Mouse (Mus musculus): Measurements from ENCODE around the gene Cgrrf1. TPM values are rescaled to one million over a fixed set of nuclear protein-coding genes. Genes with fewer than 3 reads are reported as not detected.
A peak's percentile ranks its signal among the peaks of the same experiment; 100 is the strongest.

Gene Cgrrf1
- polyA plus RNA-seq (2015; fragmentation: Nextera tagmentation; extraction: Ambion mirVana), result 17.9 and 20.1 TPM in 2 replicates

DNA sequence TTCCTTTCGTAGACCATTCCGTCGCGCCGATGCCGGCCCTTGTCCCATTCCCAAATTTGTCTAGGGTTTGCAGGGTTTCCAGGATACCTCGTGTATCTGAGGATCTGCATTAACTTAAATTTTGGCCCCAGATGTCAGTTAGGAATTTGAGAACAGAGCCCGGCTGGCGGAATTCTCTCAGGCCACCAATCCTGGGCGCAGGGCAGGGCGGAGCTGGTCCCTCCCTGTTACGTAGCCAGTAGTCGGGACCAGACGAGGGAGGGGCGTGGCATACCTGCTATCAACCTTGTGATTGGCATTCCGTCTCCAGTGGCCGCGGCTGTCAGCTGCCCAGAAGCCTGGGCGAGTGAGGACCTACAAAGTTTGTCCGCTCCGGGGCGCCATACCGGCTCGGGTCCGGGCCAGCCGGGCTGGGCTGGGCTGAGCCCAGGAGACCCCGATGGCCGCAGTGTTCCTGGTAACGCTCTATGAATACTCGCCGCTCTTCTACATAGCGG is at the start of gene Cgrrf1:
Cgrrf1 (plus strand) TSS at position 289 of the 497 bp plus-strand sequence.
- Histone ChIP-seq H3K27me3 (replicated peaks) (0 out of 2 replicates have a peak, but pooled peaks cover 3% of the 10 kb centered on the region), H3K4me1 (peaks cover 17% of the 10 kb centered on the region), H3K27ac (no peak within 1 kb of the TSS), H3K4me3 (peak within 1 kb of the TSS; percentile 61), H3K4me2 (peak within 1 kb of the TSS; percentile 91), H3K36me3 (replicated peaks) (no peaks in the 10 kb centered on the region), H3K9ac (peak within 1 kb of the TSS; percentile 56), H3K9me3 (no peaks in the 10 kb centered on the region)
- peak; percentile 98 for ATAC-seq (replicated peaks)
- WGBS, result under 1% methylated on average over 32 of the region's 32 CpGs

DNA sequence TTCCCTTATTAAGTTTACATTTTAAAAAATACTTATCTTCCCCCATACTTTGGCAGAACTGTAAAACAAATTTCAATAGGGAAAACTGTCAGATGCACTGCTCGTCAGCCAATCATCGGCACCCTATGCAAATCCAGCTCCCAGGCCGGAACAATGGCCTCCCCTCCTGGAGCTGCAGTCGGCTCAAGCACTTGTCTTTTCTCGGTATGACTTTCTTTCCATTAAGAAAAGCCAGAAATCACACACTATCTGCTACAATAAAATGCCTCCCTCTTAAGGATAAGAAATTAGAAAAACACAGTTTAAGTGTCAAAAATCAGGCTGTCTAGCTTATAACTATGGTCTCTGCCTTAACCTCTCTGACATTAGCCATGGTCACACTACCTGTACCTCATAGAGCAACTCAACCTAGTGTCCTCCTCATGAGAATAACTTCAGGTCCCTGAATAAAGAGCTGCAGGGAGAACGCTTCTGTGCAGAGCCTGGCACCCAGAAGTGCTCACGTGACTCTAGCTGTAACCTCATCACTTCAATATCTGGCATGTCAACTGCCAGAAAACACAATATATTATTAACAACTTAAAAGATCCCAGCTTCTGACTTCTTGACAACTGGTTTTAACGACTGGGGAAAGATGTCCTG is 49.6 kb upstream of the Cgrrf1 start:
- no peaks in the 10 kb centered on the region for H3K9me3 ChIP-seq
- no peak overlapping the region for H3K4me2 ChIP-seq
- no peaks in the 10 kb centered on the region for H3K27me3 ChIP-seq (replicated peaks)
- H3K36me3 ChIP-seq (replicated peaks), result peaks cover 27% of the 10 kb centered on the region
- WGBS, result 83% methylated on average over 8 of the region's 8 CpGs
- H3K27ac ChIP-seq, result no peak overlapping the region
- no peak for ATAC-seq (replicated peaks)
- no peak overlapping the region for H3K4me3 ChIP-seq
- no peak overlapping the region for H3K9ac ChIP-seq
- peaks cover 16% of the 10 kb centered on the region for H3K4me1 ChIP-seq

DNA sequence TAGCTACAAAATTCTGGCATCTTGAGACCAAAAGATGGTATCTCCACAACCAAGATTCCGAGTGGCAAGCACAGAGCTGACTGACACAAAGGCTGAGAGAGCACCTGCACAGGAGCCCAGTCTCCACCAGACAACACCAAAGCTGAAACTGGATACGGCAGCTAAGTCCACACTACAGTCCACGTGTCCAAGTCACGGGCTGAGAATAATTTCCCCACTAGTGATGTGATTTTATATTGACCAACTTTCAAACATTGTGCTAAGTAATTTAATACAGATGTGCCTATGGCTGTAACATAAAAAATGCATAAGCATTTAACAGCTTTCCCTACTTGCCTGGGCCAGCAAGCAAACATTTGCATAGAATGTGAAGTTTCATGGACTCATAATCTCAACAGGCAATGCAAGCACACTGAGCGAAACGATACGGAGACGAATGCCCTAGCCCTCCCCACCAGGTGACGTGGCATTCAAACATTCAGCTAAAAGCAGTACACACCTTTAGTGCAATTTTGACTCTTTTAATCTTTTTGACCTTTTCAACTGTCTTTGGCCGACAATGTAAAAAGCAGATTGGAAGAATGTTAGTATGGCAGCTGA is 48.5 kb upstream of the Cgrrf1 start:
- H3K9me3 ChIP-seq, result no peaks in the 10 kb centered on the region
- peaks cover 18% of the 10 kb centered on the region for H3K4me1 ChIP-seq
- no peak overlapping the region for H3K4me2 ChIP-seq
- H3K36me3 ChIP-seq (replicated peaks), result peaks cover 18% of the 10 kb centered on the region
- H3K4me3 ChIP-seq, result no peak overlapping the region
- ATAC-seq (replicated peaks), result no peak
- no peaks in the 10 kb centered on the region for H3K27me3 ChIP-seq (replicated peaks)
- no peak overlapping the region for H3K9ac ChIP-seq
- no peak overlapping the region for H3K27ac ChIP-seq
- WGBS, result 95% methylated on average over 10 of the region's 10 CpGs

DNA sequence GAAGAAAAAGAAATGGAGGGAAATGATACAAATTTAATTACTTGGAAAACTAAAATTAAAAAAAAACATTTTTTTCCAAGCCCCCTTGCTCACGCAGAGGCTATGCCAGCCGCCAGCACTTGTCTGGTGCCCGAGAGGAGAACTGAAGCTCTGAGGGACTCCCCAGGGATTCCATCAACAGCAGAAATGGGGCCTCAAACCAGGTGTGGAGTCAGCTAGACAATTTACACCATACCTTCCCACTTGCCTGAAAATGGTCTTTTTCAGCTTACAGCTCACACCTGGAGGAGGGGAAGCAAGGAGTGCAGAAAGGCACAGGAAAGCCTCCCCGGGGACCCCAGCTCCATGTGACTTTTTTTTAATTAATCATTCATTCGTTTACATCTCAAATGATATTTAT is 46.7 kb upstream of the Cgrrf1 start:
- 77% methylated on average over 5 of the region's 5 CpGs for WGBS
- Histone ChIP-seq H3K9me3 (no peaks in the 10 kb centered on the region), H3K36me3 (replicated peaks) (0 out of 2 replicates have a peak, but pooled peaks cover 2% of the 10 kb centered on the region), H3K27ac (no peak overlapping the region), H3K4me1 (peaks cover 19% of the 10 kb centered on the region), H3K4me2 (no peak overlapping the region), H3K4me3 (no peak overlapping the region), H3K27me3 (replicated peaks) (no peaks in the 10 kb centered on the region), H3K9ac (no peak overlapping the region)
- ATAC-seq (replicated peaks), result no peak

GRCm38 (mm10) chr14:46787454-46787786 is 44.5 kb upstream of the Cgrrf1 start:
- Histone ChIP-seq H3K27ac (peak overlapping the region; percentile 99), H3K4me1 (peaks cover 19% of the 10 kb centered on the region), H3K4me2 (peak overlapping the region; percentile 69), H3K4me3 (peak overlapping the region; percentile 99), H3K36me3 (replicated peaks) (no peaks in the 10 kb centered on the region), H3K9me3 (no peaks in the 10 kb centered on the region), H3K27me3 (replicated peaks) (no peaks in the 10 kb centered on the region), H3K9ac (peak overlapping the region; percentile 99)
- under 1% methylated on average over 11 of the region's 11 CpGs for WGBS
- ATAC-seq (replicated peaks), result peak; percentile 1; the same call in 1 of the 2 replicates

DNA sequence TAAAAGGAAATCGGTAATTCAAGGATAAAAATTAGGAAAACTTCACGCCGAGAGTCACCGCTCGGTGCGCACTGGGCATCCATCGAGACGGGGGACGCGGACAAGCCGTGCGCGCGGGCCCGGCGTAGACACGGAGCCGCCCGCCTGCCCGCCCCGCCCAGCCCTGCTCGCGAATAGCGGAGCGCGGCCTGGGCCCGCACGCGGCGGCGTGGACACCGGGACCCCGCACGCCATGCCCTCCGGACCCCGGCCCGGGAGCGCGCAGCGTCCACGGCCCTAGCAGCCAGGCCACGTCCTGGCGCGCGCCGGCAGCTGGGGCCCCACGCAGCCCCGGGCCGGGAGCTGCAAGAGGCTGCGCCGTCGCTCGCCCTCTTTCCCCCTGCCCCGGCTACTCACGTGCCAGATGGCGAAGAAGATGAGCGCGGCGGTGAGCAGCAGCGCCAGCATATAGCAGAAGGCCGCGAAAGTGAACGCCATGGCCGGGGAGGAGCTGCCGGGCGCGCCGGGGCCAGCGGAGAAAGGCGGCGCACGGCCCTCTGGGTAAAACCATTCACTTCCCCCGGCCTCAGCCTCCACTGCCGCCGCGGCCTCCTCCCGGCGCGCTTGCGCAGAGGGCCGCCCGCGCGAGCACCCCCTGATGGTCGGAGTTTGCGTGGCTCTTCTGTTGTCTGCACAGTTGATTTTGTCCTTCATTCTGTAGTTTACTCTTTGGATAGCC is 44.0 kb upstream of the Cgrrf1 start, which contains the start of gene Cnih1:
Cnih1 (minus strand) TSS at position 625 of the 718 bp plus-strand sequence.
- ATAC-seq (replicated peaks), result peak; percentile 98
- Histone ChIP-seq H3K9me3 (no peaks in the 10 kb centered on the region), H3K36me3 (replicated peaks) (no peaks in the 10 kb centered on the region), H3K4me3 (peak within 1 kb of the TSS; percentile 99), H3K9ac (peak within 1 kb of the TSS; percentile 99), H3K27ac (peak within 1 kb of the TSS; percentile 99), H3K4me1 (peaks cover 19% of the 10 kb centered on the region), H3K27me3 (replicated peaks) (no peaks in the 10 kb centered on the region), H3K4me2 (peak within 1 kb of the TSS; percentile 69)
- under 1% methylated on average over 85 of the region's 86 CpGs for WGBS

DNA sequence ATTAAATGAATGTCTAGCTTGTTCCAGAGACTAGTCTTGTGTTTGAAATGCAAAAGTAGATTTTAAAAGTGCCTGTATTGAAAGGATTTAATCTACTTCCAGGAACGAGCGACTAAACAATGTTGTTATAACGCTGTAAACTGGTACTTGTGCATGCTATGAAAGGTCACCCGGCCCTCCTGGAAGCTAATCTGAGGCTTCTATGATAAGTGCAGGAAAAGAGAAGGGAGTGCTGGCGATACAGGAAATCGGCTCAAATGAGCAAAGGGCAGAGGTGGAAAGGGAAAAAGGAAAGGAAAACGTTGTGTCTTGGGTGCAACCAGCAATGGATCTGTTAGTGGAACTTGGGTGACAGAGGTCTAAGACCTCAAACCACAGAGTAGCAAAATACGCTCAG is 43.4 kb upstream of the Cgrrf1 start:
- H3K4me2 ChIP-seq, result peak overlapping the region; percentile 69
- H3K27ac ChIP-seq, result peak overlapping the region; percentile 99
- 24% methylated on average over 8 of the region's 8 CpGs for WGBS
- H3K9ac ChIP-seq, result no peak overlapping the region
- H3K4me1 ChIP-seq, result peaks cover 19% of the 10 kb centered on the region
- H3K4me3 ChIP-seq, result peak overlapping the region; percentile 99
- peak; percentile 8 for ATAC-seq (replicated peaks)
- no peaks in the 10 kb centered on the region for H3K9me3 ChIP-seq
- H3K27me3 ChIP-seq (replicated peaks), result no peaks in the 10 kb centered on the region
- no peaks in the 10 kb centered on the region for H3K36me3 ChIP-seq (replicated peaks)

- Histone ChIP-seq H3K4me3 (no peak overlapping the region), H3K36me3 (replicated peaks) (no peaks in the 10 kb centered on the region), H3K27ac (no peak overlapping the region), H3K4me2 (no peak overlapping the region), H3K9ac (no peak overlapping the region), H3K9me3 (no peaks in the 10 kb centered on the region), H3K4me1 (peaks cover 17% of the 10 kb centered on the region), H3K27me3 (replicated peaks) (no peaks in the 10 kb centered on the region)
- ATAC-seq (replicated peaks), result no peak
- 70% methylated on average over 4 of the region's 4 CpGs for WGBS
Measured at GRCm38 (mm10) chr14:46790303-46790702, 41.6 kb upstream of the Cgrrf1 start.

- H3K27me3 ChIP-seq (replicated peaks), result no peaks in the 10 kb centered on the region
- no peaks in the 10 kb centered on the region for H3K9me3 ChIP-seq
- no peak overlapping the region for H3K27ac ChIP-seq
- H3K4me3 ChIP-seq, result no peak overlapping the region
- H3K4me2 ChIP-seq, result no peak overlapping the region
- H3K9ac ChIP-seq, result no peak overlapping the region
- 96% methylated on average over 6 of the region's 6 CpGs for WGBS
- H3K36me3 ChIP-seq (replicated peaks), result no peaks in the 10 kb centered on the region
- H3K4me1 ChIP-seq, result peaks cover 15% of the 10 kb centered on the region
- no peak for ATAC-seq (replicated peaks)
Measured at GRCm38 (mm10) chr14:46790723-46791122, 41.2 kb upstream of the Cgrrf1 start.

DNA sequence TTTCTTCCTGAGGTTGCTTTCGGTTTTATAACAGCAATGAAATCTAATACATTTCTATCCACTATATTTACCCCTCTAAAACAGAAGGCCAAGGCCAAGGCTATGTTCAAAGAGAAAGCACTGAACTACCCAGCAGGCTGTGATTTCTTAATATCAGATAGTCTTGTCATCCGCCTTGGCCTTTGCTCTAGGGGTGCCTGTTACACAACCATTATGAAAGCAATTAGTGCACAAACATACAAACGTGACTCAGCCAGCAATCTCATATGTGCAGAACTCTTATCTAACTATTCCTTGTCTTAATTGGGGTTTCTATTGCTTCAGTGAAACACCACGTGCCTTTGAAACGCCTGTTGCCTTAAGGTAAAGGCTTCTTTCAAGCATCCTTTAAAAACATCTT is 37.8 kb upstream of the Cgrrf1 start:
- H3K4me2 ChIP-seq, result no peak overlapping the region
- no peaks in the 10 kb centered on the region for H3K9me3 ChIP-seq
- H3K36me3 ChIP-seq (replicated peaks), result no peaks in the 10 kb centered on the region
- ATAC-seq (replicated peaks), result no peak
- H3K27me3 ChIP-seq (replicated peaks), result no peaks in the 10 kb centered on the region
- H3K4me3 ChIP-seq, result no peak overlapping the region
- H3K9ac ChIP-seq, result no peak overlapping the region
- H3K4me1 ChIP-seq, result no peaks in the 10 kb centered on the region
- WGBS, result 87% methylated on average over 5 of the region's 5 CpGs
- H3K27ac ChIP-seq, result no peak overlapping the region

- Histone ChIP-seq H3K9ac (no peak overlapping the region), H3K27ac (no peak overlapping the region), H3K36me3 (replicated peaks) (0 out of 2 replicates have a peak, but pooled peaks cover 5% of the 10 kb centered on the region), H3K4me1 (no peaks in the 10 kb centered on the region), H3K27me3 (replicated peaks) (no peaks in the 10 kb centered on the region), H3K4me2 (no peak overlapping the region), H3K9me3 (no peaks in the 10 kb centered on the region), H3K4me3 (no peak overlapping the region)
- WGBS, result 88% methylated on average over 3 of the region's 3 CpGs
- no peak for ATAC-seq (replicated peaks)
Measured at GRCm38 (mm10) chr14:46800684-46801345, 31.1 kb upstream of the Cgrrf1 start.

DNA sequence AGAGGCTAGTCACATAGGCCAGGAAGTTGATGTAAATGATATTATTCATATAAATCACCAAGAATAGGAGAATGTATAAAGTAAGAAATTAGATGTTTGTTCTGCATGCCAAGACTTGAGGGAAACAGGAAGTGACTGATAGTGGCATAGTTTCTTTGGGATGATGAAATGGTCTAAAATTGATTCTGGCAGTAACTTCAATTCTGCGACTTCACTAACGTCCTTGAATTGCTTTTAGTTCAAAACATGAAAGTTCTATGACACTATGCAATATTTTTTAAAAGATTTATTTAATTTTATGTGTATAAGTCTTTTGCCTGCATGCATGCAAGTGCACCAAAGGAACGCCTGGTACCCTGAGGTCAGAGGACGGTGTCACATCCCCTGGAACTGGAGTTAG is 28.7 kb upstream of the Cgrrf1 start:
- H3K4me3 ChIP-seq, result no peak overlapping the region
- no peak overlapping the region for H3K9ac ChIP-seq
- H3K4me1 ChIP-seq, result no peaks in the 10 kb centered on the region
- H3K9me3 ChIP-seq, result no peaks in the 10 kb centered on the region
- WGBS, result 94% methylated on average over 4 of the region's 4 CpGs
- no peak overlapping the region for H3K4me2 ChIP-seq
- 0 out of 2 replicates have a peak, but pooled peaks cover 5% of the 10 kb centered on the region for H3K36me3 ChIP-seq (replicated peaks)
- H3K27me3 ChIP-seq (replicated peaks), result no peaks in the 10 kb centered on the region
- no peak for ATAC-seq (replicated peaks)
- no peak overlapping the region for H3K27ac ChIP-seq

Data from midbrain, embryonic 15.5 days (tissue).